Mouse (Mus musculus): ENCODE data around the gene Olfr267.
A peak's percentile ranks its signal among the peaks of the same experiment; 100 is the strongest.

The Olfr267 gene

GRCm38 (mm10) chr4:58787616-58788015 is at the start of gene Olfr267:
Gene Olfr267, minus strand, starts transcription at chr4:58787716.
- no peak for DNase-seq (ENCODE audit: low spot score in 2 of 2)

- no peak for DNase-seq (ENCODE audit: low spot score in 2 of 2)
Measured at GRCm38 (mm10) chr4:58832908-58833307, 45.4 kb upstream of the Olfr267 start.

DNA sequence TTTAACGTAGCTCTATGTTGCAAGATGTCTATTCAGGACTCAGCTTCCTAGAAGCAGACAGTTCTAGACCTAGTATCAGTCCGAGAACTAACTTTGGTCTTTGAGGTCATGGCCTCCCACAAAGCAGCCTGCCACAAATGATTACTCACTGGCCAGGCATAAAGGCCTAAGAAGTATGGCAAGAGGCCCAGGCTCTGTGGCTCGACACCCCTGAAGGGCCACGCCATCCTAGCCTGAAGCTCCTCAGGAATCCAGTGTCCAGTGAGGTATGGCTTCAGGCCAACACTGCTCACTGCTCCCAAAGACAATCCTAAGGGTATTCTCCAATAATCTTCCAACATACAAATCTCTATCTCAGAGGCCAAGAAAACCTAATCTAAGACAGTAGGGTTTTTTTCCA is 38.4 kb upstream of the Olfr267 start:
- DNase-seq (ENCODE audit: low spot score in 2 of 2) = peak in 1 of 2 experiments; percentile 20

- no peak for DNase-seq (ENCODE audit: low spot score in 2 of 2)
Measured at GRCm38 (mm10) chr4:58786659-58787058, 857 bp downstream of the Olfr267 start.

- no peak for DNase-seq (ENCODE audit: low spot score in 2 of 2)
Measured at GRCm38 (mm10) chr4:58763417-58763816, 24.1 kb downstream of the Olfr267 start.

DNA sequence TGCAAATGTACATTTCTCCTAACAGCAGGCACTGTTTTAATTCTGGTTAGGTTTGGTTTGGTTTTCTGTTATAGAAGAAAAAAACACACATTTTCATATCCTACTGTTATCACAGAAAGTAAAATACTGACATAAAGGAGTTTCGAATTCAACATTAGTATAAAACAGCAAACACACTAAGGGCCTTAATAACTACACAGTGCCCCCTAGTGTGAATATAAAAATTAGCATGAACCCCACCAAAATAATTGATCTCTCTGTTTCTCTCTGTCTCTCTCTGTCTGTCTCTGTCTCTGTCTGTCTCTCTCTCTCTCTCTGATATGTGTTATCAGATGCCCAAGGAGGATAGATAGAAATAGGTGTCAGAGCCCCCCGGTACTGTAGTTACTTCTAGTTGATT is 38.0 kb downstream of the Olfr267 start:
- no peak for DNase-seq (ENCODE audit: low spot score in 2 of 2)

DNA sequence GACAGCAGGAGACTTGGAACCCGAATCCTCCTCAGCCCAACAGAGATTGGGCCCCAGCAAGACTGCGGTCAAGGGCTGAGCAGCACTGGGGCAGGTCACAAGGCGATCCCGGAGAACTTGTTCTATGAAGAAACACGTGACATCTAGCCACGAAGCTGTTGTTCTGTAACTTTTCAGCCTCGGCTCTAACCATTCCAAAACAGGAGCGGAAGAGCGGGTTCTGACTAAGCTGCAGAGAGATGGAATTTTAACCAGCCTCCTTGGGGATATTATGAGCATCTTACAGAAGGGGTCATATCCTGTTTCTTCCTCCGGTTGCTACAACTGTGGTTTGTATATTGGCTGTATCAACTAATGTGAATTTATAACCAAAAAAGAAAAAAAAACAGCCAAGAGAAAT is 38.4 kb downstream of the Olfr267 start:
- DNase-seq (ENCODE audit: low spot score in 2 of 2) = no peak

GRCm38 (mm10) chr4:58745583-58746222 is 41.8 kb downstream of the Olfr267 start:
- no peak for DNase-seq (ENCODE audit: low spot score in 2 of 2)

GRCm38 (mm10) chr4:58736867-58737633 is 50.5 kb downstream of the Olfr267 start:
- no peak for DNase-seq (ENCODE audit: low spot score in 2 of 2)

All from right cerebral cortex, postnatal 10 days (tissue).